Mouse (Mus musculus) megakaryocyte progenitor cell, adult 5-6 weeks (primary cell): ENCODE data around the gene Ovol2. TPM values are rescaled to one million over a fixed set of nuclear protein-coding genes. Genes with fewer than 3 reads are reported as not detected.

Experiments used
- ATAC-seq: replicated peaks from 2 replicates; pipeline ENCODE4 v1.8.0; 2016; ENCODE audit warnings: mild to moderate bottlenecking, moderate TSS enrichment, inconsistent platforms; ENCODE audit not compliant: poor library complexity
- total RNA-seq, 2 experiments: library from RNA; stranded (forward) in 1 of 2; stranded (reverse) in 1 of 2; fragments of 157-497, 149-512 nt in 1 of 2; fragments of 200-1000 nt in 1 of 2; gene quantifications; 2 replicates each; pipeline versions ENCODE4 v1.2.3 to v1.2.4; 2015 to 2017

Ovol2 gene
- total RNA-seq (2015) = not detected in 2 replicates
- total RNA-seq (2017) = not detected in 2 replicates

DNA sequence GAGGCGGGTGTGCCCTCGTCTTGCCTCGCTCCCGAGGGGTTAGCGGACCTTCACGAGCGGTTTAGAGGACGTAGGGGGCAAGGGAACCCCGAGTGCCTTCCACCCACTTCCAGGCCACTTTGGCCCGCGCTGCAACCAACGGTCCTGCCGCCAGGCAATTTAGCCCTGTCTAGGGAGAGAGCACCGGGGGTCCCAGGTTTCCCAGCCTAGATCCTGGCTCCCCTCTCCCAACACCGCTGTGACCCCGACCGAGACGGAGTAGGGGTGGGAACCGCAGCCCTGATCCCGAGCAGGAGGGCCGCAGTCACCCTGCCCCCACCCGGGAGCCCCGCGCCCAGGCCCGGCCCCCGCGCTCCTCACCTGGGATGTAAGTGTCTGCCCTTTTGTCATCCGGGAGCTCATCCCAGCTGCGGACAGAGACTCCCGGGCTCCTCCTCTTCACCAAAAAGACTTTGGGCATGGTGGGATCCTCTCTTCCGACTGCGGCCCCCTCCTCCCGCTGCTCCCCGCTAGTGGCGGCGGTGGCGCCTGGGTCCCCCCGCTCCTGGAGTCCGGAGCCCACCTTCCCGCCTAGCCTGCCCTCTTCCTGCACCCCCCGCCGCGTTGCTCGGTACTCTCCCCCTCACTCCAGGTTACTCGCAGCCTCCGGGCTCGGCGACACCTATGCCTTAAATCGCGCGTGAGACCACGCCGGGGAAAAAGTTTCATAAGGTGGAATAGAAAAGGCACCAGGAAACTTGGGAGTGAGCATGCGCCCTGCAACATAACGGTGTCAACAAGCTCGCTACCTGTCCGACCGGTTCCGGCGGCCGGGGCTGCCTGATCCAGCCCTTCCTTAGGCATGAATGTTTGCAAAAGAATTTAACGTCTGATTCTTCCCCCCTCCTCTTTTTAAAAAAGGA, at the start of gene Ovol2:
Gene Ovol2, minus strand, starts transcription at position 746 of the 902 bp plus-strand sequence.
- peak; percentile 13 for ATAC-seq

DNA sequence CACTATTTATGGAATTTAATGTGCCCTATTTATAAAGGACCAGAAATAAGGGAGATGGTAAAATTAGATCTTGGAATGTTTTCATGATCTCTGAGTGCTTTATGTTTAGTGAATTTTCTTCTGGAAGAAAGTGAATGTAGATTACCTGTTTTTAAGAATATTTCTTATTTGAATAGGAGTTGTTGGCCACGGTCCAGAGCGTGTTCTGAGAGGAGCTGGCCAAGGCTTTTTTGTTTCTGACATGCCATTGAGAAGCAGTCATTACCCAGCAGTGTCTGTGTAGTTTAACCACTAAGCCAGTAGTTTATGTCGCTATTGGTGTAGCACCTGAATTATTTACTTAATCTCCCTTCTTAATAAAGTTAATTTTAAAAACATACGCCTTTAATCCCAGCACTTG, 49.8 kb upstream of the Ovol2 start:
- ATAC-seq = no peak

DNA sequence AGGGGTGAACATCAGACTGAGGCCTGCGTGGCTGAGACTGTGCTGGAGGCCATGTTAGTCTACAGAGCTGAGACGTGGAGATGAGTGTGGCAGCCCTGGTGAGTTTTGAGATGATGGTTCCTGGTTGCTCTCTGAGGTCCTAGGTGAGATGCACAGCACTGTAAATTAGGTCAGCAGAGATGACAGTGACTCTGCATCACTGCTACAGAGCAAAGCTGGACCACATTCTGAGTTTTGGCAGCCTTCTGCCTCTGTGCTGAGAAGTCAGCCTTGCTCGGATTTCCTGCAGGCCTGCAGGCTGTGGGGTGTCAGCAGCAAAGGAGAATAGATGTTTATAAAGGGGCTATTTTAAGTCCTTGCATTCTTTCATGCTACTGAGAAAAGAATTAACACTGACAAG, 49.3 kb upstream of the Ovol2 start:
- ATAC-seq = no peak

DNA sequence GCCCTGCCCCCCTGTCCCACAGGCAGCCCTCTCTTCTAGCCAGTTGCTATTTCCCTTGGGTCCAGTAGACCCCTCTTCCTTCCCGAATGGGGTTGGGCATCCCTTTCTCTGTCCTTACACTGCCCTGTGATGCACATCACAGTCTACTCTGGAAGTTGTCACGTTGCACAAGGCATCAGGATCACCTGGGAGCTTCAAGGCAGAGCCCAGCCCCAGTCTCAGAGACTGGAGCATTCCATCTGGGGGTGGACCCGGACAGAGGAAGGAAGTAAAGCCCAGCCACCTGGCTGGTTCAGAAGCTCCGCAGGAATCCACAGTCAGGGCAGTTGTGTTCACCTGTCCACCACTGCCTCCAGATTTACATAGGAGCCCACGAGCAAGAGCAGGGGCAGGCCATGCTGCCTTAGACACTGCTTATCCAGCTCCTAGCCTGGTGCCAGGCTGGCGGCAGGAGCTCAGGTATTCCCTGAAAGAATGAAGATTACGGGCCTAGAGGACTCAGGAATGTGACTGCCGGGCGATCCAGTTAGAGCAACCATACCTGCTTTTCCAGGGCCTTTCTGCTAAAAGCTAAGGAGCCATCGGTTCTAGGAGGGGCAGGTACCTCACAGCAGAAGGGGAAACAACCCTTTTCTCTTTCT, 43.2 kb upstream of the Ovol2 start:
- no peak for ATAC-seq

DNA sequence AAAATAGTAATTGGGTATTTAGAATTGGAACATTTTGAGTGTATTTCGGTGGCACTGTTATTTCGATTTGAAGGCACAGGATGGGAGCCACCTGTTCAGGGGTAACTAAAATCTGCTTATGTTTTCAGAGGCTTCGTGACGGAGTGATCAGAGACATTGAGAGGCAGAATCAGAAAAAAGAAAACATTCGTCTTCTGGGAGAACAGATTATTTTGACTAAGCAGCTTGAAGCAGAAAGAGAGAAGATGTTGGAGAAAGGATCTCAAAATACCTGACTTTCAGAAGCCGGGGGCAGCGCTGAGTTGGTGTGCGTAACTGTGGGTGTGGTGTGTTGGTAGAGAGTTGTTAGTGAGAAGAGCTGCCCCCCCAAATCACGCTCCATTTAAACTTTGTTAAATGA, 41.1 kb upstream of the Ovol2 start:
- no peak for ATAC-seq

DNA sequence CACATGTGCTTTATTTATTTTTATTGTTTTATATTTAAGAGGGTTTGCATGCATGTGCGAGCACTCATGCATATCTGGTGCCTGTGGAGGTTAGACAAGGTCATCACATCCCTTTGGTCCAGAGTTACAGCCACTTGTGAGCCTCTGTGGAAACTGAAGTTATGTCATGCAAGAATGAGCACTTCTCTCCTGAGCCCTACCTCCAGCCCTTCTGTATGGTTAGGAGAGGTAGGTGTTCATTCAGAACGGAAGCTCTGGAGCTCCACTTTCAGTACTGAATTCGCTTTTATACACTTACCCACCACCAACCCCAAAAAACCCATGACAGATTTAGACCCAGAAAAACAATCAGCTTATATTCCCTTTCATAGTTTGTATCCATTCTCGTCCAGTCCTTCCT, 39.6 kb upstream of the Ovol2 start:
- no peak for ATAC-seq

DNA sequence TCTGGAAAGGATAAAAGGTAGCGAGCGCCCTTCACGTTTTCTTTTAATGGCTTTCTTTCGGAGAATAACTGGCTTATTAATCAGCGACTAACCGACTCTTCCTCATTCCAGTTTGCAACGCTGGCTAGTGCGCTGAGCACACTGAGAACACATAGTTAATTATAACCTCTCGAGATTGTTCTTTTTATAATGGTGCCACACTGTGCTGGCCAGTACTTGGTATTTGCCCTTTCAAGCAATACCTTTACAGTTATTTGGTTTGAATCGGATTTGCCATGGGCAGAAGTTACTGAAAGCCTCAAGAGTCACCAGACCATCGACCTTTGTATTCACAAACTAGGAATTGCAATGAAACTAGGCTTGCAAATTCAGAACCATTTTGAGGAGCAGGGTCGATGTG, 37.6 kb upstream of the Ovol2 start:
- 0 out of 2 replicates have a peak, but pooled peaks have one; percentile 15 for ATAC-seq

DNA sequence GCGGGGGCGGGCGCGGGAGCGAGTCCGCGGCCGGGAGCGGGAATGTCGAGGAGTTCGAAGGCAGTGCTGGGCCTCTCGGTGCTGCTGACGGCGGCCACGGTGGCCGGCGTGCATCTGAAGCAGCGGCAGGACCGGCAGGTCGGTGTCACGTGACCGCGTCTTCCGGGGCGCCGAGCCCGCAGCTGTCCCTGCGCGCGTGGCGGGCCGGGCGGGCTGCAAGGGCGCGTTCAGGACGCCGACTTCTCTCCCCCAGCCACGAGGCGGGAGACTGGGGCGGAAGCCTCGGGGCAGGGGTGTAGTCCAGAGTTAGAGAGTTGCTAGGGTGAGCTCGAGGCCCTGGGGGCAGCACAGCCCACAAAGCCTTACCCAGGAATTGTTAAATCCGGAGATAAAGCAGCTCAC, 37.1 kb upstream of the Ovol2 start:
- peak; percentile 66 for ATAC-seq

DNA sequence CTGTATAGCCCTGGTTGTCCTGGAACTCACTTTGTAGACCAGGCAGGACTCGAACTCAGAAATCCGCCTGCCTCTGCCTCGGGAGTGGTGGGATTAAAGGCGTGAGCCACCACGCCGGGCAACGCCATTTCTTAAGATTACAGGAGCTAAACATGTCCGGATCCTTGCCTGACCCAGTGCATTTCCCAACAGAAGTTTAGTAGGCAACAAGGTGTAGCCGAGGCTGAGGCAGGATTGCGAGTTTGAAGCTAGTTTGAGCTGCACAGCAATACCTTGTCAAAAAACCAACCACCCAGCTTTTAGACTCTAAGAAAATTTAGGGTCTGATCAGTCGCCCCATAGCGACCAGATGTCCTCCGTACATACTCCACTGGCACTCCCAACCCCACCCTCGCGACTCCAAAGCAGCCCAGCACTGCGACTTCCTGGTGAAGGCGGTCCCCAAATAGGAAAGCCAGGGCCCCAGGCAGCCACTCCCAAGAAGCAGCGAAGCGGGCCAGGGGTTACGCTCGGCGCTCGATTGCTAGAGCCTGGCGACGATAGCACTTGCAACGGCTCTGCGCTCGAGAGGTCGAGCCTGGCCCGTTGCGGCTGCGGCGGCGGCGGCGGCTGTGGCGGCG, 36.6 kb upstream of the Ovol2 start, which contains the start of the genes Kat14 and Pet117:
Gene Kat14, plus strand, starts transcription at position 584 of the 620 bp plus-strand sequence.
Gene Pet117, plus strand, starts transcription at position 597 of the 620 bp plus-strand sequence.
- ATAC-seq = peak; percentile 97

DNA sequence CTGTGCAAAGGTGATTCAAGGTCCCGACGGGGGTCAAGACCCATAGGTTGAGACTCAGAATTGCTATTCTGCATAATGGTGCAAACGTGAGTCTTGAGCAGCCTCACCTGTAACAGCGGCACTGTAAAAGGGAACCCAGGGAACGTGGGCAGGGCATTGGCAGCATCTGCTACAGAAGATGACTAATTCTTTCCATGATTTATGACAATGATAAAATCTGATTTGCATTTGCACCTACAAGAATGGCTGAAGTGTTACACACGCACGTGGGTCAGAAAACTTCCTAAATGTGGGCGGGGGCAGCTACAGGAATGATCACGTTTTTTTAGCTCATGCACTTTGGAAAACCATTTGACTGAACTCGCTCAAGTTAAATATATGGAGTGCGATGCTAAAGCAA, 20.9 kb upstream of the Ovol2 start:
- no peak for ATAC-seq

DNA sequence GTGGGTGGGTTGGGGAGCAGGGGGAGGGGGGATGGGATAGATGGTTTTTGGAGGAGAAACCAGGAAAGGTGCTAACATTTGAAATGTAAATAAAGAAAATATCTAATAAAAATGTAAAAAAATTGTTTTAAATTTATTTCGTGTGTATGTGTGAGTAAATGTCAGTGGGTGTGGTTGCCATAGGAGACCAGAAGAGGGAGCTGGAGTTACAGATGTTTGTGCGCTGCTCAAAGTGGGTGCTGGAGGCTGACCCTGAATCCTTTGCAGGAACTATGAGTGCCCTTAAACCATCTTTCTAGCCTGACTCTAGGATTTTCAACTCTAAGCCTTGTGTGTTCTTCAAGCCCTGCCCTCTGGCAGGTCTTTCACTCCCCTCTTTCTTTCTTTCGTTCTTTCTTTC, 16.6 kb upstream of the Ovol2 start:
- ATAC-seq = peak; percentile 87

DNA sequence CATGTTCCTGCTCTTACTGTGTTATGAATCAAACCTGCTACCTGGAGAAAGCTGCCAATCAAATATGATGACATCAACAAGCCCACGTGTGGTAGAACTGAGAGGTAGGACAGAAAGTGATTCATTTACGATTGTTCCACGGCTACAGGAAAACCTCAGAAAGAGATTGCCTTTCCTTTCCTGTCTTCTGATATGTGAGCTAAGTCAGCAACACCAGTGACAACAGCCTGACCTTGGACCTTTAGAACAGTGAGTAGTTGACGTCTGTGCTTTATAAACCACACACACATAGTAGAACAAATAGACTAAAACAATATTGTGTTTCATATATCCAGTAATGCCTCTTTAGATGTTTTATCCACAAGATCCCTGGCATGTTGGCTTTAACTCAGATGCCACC, 11.2 kb upstream of the Ovol2 start:
- ATAC-seq = no peak

DNA sequence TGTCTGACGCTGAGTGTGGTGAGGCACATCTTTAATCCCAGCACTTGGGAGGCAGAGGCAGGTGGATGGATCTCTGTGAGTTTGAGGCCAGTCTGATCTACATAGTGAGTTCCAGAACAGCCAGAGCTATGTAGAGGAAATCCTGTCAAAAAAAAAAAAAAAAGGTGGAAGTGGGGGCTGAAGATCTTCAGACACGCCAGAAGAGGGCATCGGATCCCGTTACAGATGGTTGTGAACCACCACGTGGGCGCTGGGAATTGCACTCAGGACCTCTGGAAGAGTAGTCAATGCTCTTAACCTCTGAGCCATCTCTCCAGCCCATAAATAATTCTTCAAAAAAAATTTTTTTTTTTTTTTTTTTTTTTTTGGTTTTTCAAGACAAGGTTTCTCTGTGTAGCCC, 6.2 kb upstream of the Ovol2 start:
- peak; percentile 12; the same call in 1 of the 2 replicates for ATAC-seq

DNA sequence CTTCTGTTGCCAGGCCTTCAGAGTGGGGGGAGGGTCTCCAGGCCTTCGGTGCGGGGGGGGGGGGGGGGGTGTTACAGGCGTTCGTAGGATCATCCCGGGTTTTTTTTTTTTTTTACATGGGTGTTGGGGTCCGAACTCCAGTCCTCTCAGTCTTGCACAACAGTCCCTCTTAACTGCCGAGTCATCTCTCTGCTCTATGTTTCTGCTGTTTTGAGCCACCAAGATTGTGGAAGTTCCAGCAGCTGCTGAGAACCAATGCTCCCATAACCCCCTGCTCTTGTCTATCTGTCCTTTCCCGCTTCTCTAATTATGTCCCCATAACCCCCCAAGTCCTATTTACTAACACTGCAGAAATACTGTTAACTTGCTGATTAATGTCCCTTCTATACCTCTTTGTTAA, 5.8 kb upstream of the Ovol2 start:
- peak; percentile 90 for ATAC-seq

DNA sequence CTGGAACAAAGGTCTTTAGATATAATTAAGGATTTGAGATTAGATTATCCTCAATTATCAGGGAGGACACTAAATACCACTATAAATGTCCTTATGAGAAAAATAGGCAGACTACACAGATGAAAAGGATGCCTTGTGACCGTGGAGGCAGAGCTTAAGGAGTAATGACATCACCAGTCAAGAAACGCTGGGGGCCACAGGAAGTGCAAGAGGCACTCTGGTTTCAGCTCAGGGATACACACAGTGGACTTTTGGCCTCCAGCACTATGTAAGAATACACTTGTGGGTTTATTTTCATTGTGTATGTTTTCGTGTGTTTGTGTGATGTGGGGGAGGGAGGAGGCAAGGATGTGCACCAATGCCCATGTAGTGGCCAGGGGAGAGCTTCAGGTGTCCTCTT, 5.3 kb upstream of the Ovol2 start:
- peak; percentile 60 for ATAC-seq

DNA sequence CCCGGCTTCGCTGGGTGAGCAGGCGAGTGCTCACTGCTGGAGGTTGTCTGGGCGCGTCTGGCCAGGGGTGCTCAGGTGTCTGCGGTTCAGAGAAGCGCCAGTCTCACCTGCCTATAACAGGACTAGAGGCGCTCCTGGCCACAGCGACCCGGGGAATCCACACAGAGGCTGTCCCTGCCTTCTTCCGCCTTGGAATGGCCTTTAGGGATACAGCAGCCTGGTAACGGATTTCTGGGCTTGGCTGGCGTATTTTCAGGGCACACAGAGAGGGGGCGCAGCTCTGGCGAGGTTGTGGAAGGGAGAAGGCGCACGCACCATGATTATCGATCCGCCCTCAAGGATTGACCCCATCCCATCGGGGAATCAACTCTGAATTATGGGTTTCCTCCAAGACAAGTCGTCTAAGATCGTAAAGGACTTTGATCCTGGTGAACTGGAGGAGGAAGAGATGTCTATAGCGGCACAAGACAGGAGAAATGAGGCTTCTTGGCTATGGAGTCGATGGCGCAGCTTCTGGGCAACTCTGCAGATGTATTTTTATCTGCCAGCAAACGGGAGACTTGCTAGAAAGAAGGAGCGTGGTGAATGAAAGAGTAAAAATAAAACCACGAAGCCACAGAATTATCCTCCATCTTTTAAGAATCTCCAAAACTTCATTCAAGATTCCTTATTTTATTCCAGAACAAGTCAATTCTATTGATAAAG, 1.3 kb upstream of the Ovol2 start:
- ATAC-seq = no peak

DNA sequence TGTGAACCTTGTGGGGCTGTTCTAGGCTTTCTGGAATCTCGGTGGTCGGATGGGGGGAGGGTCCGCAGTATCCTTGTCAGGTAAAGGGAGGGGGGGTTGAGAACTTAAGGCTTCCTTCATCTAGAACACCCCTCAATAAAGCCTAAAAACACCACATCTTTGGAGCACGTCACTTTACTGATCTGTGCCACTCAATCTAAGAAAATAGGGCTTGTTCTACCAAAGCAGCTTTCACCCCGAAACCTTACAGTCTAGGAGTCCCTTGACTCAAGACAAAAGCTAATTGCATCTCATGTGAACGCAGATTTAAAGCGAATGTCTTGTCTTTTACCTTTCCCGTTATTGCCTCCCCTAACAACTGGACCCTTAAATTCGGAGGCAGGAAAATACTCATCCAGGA, 540 bp upstream of the Ovol2 start:
- no peak for ATAC-seq

DNA sequence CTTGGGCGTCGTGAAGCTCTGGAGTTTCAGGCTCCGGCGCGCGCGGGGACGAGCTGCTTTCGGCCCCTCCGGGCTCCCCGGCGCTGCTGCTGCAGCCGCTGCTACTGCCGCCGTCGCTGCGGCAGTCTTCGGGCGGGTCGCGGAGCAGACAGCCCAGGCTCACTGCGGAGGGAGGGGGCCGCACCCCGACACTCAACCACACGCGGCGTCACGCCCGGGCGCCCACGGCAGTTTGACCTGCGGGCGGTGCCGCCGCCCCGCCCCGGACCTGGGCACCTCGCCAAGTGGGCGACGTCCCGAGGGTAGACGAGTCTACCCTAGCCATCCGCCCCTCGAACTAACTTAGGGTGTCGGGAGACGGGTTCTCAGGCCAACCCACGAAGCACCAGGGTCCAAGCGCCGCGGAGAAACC, 980 bp downstream of the Ovol2 start:
- peak; percentile 40 for ATAC-seq

DNA sequence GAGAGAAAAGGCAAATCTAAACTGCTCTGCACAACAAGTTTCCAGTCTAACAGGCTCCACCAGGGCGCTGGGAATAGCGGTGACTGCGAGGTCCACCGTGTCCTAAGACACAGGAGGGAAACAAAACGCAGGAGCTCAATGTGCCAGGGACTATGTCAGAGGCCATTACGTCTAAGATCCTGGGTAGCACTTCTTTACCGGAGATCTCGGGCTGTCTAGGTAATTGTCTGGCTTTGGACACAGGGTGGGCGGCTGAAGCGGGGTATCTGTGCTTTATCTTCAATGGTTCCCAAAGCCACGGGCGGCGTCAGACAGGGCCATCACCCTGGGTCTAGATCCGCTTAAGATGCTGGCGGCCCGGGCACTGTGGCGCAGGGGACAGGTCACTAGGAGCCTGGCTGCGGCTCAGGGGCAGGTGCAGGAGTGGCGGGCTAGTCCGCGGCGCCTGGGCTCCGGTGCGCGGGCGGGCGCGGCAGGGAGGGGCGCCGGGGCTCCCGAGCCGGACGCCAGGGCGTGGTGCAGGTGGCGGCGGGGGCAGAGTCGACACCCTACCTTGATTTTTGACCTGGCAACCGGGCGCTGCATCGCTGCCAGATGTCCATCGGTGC, 1.5 kb downstream of the Ovol2 start:
- no peak; the same call in 1 of the 2 replicates for ATAC-seq

DNA sequence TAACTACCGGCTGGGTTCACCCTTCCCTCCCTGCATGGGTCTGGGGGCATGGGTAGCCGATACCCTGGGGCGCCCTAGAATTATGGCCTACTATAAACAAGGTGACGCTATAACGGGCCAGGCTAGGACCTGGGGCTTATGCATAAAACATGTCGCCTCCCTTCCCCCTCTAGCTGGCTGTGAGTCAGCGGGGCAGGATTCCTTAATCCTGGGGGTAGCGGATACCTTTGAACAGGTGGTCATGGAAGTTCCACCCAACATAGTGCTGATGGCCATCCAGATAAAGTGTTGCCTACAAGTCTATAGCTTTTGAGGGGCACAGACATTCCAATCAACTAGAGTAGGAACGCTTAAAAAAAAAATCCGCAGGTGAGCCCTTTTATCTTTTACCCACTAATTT, 2.0 kb downstream of the Ovol2 start:
- ATAC-seq = no peak

DNA sequence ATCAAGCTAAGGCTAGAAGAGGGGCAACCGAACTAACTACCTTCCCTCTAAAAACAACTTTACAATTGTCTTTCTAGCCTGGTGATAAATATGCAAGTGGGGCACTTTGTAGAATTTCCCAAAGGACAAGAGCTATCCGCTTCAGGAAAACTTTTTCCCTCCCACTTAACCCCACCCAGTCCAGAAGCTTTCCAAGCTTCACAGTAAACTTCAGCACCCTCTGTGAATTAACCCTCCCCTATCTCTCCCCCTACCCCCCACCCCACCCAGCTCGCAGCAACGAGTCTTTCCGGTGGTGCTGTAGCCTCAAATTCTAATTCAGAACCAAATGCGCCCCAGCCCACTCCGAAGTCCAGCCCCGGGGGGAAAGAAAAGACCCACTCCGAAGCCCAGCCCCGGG, 2.5 kb downstream of the Ovol2 start:
- ATAC-seq = no peak
